Mouse (Mus musculus) heart, postnatal 14 days (tissue): ENCODE results near the gene Epn2. TPM values are rescaled to one million over a fixed set of nuclear protein-coding genes. Genes with fewer than 3 reads are reported as not detected.
"Not testable (repeated sequence)": the region's sequence is repeated elsewhere in the genome, so short reads cannot be mapped to it uniquely, and the experiment has no call there.

Experiments used
- DNase-seq, 2 experiments: peaks; one replicate each; pipeline ENCODE4 v3.0.0; 2021 to 2022
- intact Hi-C: fragments of 180-260 bp; cut with DNase I; formaldehyde crosslinking; loops from one replicate; pipeline ENCODE4 v1.15.1; 2025
- total RNA-seq, 2 experiments: library from RNA; stranded (reverse); gene quantifications; 2 replicates each; pipeline ENCODE4 v1.2.3; 2021

The Epn2 gene
- total RNA-seq, 2 experiments from 2014 or later: 23.4 to 29.8 TPM

- intact Hi-C loops: no loop called here
- no peak for DNase-seq
These were observed 18.9 kb upstream of the Epn2 start for GRCm38 (mm10) chr11:61598367-61598766.

DNA sequence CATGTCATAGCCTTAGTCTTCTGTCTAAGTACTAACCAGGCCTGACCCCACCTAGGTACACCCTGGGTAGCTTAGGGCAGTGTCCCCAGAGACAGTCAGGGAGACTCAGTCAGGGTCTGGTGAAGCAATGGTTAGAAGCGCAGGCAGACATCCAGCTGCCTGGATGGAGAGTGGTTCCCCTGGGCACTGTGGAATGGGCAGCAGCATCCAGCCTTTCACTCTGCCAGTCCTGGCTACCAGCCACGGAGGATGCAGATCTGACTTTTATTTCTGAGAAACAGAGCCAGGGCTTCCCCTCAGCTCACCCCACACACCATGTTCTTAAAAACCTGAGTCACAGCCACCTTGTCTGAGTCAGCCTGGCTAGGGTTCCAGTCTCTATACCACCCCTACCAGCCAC, 18.0 kb upstream of the Epn2 start:
- intact Hi-C loops: no loop called here

GRCm38 (mm10) chr11:61593069-61593468, 13.6 kb upstream of the Epn2 start:
- intact Hi-C loops: no loop called here
- DNase-seq: no peak

More for the DNA sequence above, 18.0 kb upstream of the Epn2 start:
- DNase-seq: no peak

DNA sequence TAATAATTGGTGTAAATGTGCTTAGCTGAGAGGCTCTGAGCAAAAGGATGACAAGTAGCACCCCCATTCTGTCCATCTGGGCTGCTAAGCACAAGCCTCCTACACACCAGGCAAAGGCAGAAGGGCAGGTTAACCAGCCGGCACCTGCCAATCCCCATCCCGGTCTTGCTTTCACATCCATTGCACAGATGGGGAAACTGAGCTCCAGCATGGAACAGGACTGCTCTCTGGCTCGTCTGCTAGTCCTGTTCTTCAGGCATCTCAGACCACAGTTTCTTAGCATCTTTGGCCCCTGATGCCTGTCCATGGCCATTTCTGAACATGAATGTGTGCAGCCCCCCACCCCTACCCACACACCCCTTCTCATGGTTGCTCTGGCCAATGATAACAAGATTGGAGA, 12.6 kb upstream of the Epn2 start:
- no peak for DNase-seq
- intact Hi-C loops: no loop called here

- DNase-seq: peak; percentile 47 to 75
- intact Hi-C loops: no loop called here
These were observed 11.2 kb upstream of the Epn2 start for GRCm38 (mm10) chr11:61590516-61591213.

GRCm38 (mm10) chr11:61585421-61585820, 5.9 kb upstream of the Epn2 start:
- DNase-seq: no peak
- intact Hi-C loops: no loop called here

DNA sequence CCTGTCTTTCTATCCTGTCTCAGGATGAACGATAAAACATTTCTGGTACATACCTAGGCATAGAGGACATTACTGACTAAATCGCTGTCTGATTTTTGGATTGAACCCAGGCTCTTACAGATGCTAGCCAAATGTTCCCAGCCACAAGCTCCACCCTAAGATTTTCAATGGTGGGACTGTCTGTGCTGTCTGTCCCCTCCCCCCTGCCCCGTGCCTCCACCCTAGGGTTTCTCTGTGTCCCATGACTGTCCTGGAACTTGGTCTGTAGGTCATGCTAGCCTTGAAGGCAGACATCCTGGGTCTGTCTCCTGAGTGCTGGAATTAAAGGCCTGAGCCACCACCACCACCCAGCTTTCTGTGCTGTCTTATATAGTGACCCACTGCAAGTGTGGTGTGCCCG, 5.3 kb upstream of the Epn2 start:
- peak in 1 of 2 experiments; percentile 13 for DNase-seq
- intact Hi-C loops: no loop called here

DNA sequence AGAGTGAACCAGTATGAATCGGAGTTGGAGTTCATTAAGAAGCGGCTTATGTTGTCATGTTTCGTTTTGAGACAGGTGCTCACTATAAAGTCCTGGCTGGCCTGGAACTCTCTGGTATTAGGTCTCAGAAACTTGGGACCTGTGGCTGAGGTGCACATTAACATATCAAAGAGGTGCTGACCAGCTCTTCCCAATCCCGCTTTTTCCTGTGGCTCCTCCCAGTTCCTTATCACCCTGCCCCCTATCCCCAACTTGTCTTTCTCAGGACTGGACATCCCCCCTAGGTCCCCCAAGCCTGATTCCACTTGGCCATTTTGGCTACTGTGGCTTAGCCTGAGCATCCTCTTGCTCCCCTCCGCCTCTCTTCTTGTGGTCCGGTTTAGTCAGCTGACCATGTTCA, 4.6 kb upstream of the Epn2 start:
- intact Hi-C loops: no loop called here
- DNase-seq: no peak

DNA sequence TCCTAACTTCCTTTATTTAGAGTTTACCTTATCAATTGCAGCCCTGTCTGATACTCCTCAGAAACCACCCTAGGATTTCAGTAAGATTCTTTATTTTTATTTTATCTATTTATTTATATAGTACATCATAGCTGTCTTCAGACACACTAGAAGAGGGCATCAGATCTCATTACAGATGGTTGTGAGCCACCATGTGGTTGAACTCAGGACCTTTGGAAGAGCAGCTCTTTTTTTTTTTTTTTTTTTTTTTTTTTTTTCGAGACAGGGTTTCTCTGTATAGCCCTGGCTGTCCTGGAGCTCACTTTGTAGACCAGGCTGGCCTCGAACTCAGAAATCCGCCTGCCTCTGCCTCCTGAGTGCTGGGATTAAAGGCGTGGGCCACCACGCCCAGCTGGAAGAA, 3.3 kb upstream of the Epn2 start:
- intact Hi-C loops, DNase-seq: not testable (repeated sequence)

GRCm38 (mm10) chr11:61579878-61580381, 443 bp upstream of the Epn2 start:
- DNase-seq: no peak
- intact Hi-C loops: loop anchor here (1.0 to 5.0 kb wide), 3 partner anchors 39 to 76 kb away; no protein-coding TSS in a partner anchor

DNA sequence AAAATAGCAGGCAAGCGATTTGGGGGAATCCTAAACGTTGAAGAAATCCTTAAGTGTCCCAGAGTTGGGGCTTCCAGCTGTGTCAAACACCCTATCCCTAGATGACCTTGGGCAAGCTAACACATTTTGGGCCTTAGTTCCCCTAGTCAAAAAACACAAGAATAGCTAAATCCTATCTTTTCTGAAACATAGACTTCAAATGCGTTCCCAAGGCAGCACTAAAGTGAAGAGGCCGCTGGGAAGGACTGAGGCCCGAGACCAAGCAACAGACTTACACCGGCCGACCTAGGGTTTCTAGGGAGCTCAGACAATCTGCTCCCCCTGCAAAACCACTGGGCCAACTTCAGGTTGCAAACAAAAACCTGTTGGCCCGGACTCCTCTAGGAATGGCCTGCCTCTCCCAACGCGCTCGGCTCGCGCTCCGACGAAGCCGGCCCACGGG, 925 bp downstream of the Epn2 start:
- DNase-seq: no peak
- intact Hi-C loops: loop anchor here (2.0 to 5.0 kb wide), 2 partner anchors 40 to 46 kb away; no protein-coding TSS in a partner anchor

- no peak for DNase-seq
These were observed 1.5 kb downstream of the Epn2 start for GRCm38 (mm10) chr11:61577991-61578390.

DNA sequence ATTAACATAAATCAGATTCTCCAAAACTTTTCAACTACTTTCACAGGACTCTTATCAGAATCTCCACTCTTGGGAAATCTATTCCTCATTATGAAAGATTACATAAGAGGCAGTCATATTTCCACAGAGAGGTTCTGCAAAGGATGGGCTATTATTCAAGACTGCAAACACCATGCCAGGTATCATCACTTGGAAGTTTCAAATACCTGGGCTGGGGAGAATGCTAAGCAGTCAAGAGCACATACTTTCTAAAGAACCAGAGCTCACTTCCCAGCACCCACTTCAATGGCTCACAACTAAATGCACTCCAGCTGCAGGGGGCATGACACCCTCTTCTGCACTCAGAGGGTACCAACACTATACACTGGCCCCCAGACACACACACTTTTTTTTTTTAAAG, 2.1 kb downstream of the Epn2 start:
- no peak for DNase-seq
- intact Hi-C loops: loop anchor here (5.0 kb wide), 1 partner anchor 45 kb away; no protein-coding TSS in a partner anchor

More at GRCm38 (mm10) chr11:61577991-61578390, 1.5 kb downstream of the Epn2 start:
- intact Hi-C loops: loop anchor here (2.0 to 5.0 kb wide), 2 partner anchors 41 to 46 kb away; no protein-coding TSS in a partner anchor

- DNase-seq: no peak
- intact Hi-C loops: no loop called here
These were observed 6.2 kb downstream of the Epn2 start for GRCm38 (mm10) chr11:61573266-61573665.

GRCm38 (mm10) chr11:61571225-61571624, 8.3 kb downstream of the Epn2 start:
- DNase-seq: no peak
- intact Hi-C loops: no loop called here

GRCm38 (mm10) chr11:61569671-61570070, 9.8 kb downstream of the Epn2 start:
- DNase-seq: no peak
- intact Hi-C loops: loop anchor here (5.0 kb wide), 1 partner anchor 42 kb away; no protein-coding TSS in a partner anchor

- intact Hi-C loops: no loop called here
These were observed 14.9 kb downstream of the Epn2 start for GRCm38 (mm10) chr11:61564566-61564965.

GRCm38 (mm10) chr11:61563939-61564338, 15.5 kb downstream of the Epn2 start:
- no peak for DNase-seq
- intact Hi-C loops: no loop called here

More at GRCm38 (mm10) chr11:61564566-61564965, 14.9 kb downstream of the Epn2 start:
- DNase-seq: peak; percentile 61 to 62

DNA sequence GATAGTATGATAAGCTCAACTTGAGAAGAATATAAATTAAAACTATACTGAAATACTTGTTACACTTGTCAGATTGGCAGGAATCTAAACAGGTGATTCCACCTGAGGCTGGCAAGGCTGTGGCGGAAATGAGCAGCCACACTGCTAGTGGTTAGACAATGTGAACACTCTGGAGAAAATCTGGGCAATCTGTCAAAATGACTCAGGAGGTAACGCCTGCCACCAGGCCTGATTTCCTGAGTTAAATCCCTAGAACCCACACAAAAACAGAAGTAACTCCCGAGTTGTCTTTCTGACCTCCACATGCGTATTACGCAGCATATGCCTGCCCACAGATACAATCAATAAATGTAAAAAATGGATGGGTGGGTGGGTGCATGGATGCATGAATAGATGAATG, 17.1 kb downstream of the Epn2 start:
- no peak for DNase-seq
- intact Hi-C loops: no loop called here

GRCm38 (mm10) chr11:61559572-61559971, 19.9 kb downstream of the Epn2 start:
- intact Hi-C loops: no loop called here
- DNase-seq: no peak

DNA sequence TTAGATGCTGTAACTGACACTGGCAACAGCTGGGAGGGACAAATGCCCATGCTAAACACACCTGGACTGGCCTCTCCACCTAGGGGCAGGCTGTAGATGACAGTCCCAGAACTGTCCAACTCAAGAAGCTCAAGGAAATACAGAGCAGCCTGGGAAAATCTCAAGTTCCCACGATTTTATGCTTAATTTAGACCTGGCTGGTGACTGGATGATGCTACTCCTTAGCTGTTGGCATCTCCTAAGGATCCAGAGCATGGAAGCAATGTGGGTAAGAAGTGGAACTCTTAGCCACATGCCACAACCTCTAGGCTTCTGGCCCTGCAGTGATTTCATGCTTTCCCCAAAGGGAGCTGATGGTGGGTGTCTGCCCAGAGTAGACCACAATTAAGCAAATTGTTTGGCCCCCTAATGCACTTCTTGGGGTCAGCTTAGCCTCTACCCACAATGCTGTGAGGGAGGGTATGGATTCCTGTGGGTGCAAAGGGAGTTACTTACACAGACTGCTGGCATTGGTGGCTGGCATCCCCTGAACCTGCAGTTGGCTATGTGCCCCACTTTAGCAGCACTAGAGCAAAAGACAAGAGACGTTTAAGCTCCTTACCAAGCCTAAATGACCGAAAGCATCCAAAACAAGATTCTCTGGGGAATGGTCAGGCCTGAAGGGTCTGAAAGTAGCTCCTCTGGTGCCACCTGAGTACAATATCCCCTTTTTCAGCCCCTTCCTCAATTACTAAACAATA, 26.3 kb downstream of the Epn2 start:
- intact Hi-C loops: no loop called here
- DNase-seq: no peak
